Mouse (Mus musculus): ENCODE results near the gene Akap8l.

- TF ChIP-seq CTCF (IDR thresholded peaks at IDR 0.05; ENCODE audit: low read depth, low read length) (no peak), TAL1 (conservative IDR thresholded peaks at IDR 0.05; ENCODE audit: low read depth, low read length) (no peak), GATA1 (IDR thresholded peaks at IDR 0.05; ENCODE audit: borderline replicate concordance, low read length) (no peak), GATA2 (IDR thresholded peaks at IDR 0.05; ENCODE audit: borderline replicate concordance, low read depth, low read length) (no peak)
These were observed 17.3 kb upstream of the Akap8l start for GRCm38 (mm10) chr17:32367706-32368105.
